Mouse (Mus musculus): ENCODE results near the gene Ppcs. TPM values are rescaled to one million over a fixed set of nuclear protein-coding genes. Genes with fewer than 3 reads are reported as not detected.

The Ppcs gene
- 24.0 and 27.5 TPM in 2 replicates for polyA plus RNA-seq (2016; fragmentation: Nextera tagmentation; extraction: Ambion mirVana)

GRCm38 (mm10) chr4:119422294-119422964, at the start of gene Ppcs, which contains the start of gene Zmynd12:
TSS of gene Ppcs (minus strand) at chr4:119422420.
TSS of gene Zmynd12 (plus strand) at chr4:119422814.
- Histone ChIP-seq H3K9me3 (replicated peaks) (no peaks in the 10 kb centered on the region), H3K27me3 (ENCODE audit: low read depth, poor library complexity, severe bottlenecking) (peaks cover 25% of the 10 kb centered on the region), H3K36me3 (peaks cover 11% of the 10 kb centered on the region; the same call in 1 of the 2 replicates), H3K4me1 (peaks cover 20% of the 10 kb centered on the region), H3K4me3 (peak within 1 kb of the TSS; percentile 81), H3K27ac (replicated peaks) (peak within 1 kb of the TSS; percentile 87)
- DNase-seq (ENCODE audit: low spot score), result peak; percentile 94
- whole genome bisulfite sequencing, result under 1% methylated on average over 52 of the region's 52 CpGs

DNA sequence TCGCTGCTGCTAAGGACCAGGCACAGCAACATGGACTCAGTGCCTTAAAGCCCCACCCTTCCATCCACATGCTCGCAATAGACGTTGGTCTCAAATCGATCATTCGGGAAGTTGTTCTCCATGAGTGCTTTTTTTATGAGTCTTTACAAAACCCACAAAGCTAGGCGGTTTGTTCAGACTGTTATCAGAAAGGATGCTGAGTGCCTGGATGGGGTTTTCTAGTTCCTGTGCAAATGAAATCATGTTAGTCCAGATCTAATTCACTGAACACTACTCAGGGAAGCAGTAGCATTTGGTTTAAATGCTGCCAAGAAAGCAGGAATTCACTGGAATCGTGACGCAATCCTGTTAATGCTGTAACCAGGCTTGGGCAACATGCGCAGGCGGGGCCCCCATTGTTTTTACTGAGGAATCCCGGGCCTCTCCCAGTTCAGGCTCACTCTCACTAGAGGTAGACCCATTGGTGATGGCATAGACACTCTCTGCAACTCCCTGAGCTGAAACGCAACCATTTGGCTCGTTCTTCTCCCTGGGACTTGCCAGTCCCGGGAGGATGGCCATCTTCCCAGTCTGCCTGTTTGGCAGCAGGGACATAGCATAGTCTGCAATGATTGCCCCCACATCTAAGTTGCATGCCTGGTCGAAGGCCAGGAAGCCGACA, 45.6 kb upstream of the Ppcs start:
- Histone ChIP-seq H3K27me3 (ENCODE audit: low read depth, poor library complexity, severe bottlenecking) (no peaks in the 10 kb centered on the region), H3K9me3 (replicated peaks) (no peaks in the 10 kb centered on the region), H3K36me3 (no peaks in the 10 kb centered on the region), H3K27ac (replicated peaks) (no peak overlapping the region), H3K4me3 (no peak overlapping the region), H3K4me1 (no peaks in the 10 kb centered on the region)
- no peak for DNase-seq (ENCODE audit: low spot score)
- WGBS, result 93% methylated on average over 16 of the region's 16 CpGs

DNA sequence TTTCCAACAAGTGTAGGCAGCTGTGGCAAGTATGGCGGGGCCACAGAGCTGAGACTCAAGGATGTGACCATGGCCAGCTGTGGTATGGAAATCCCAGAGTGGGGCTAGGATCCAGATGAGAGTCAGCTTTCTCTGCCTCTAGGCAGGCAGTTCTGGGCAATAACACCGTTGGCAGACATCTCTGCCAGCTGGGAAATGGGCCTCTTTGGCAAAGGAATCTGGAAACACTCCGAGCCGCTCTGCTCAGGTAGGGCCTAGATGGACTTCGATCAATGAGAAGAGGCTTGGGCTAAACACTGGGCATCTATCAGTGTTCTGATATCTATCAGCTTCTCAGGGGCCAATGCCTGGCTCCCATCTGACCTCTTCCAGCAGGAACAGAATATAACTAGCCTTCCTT, 43.6 kb upstream of the Ppcs start:
- WGBS, result 87% methylated on average over 5 of the region's 5 CpGs
- no peak overlapping the region for H3K27ac ChIP-seq (replicated peaks)
- no peaks in the 10 kb centered on the region for H3K36me3 ChIP-seq
- no peak for DNase-seq (ENCODE audit: low spot score)
- no peaks in the 10 kb centered on the region for H3K9me3 ChIP-seq (replicated peaks)
- no peaks in the 10 kb centered on the region for H3K27me3 ChIP-seq (ENCODE audit: low read depth, poor library complexity, severe bottlenecking)
- H3K4me3 ChIP-seq, result no peak overlapping the region
- H3K4me1 ChIP-seq, result 0 out of 2 replicates have a peak, but pooled peaks cover 5% of the 10 kb centered on the region

DNA sequence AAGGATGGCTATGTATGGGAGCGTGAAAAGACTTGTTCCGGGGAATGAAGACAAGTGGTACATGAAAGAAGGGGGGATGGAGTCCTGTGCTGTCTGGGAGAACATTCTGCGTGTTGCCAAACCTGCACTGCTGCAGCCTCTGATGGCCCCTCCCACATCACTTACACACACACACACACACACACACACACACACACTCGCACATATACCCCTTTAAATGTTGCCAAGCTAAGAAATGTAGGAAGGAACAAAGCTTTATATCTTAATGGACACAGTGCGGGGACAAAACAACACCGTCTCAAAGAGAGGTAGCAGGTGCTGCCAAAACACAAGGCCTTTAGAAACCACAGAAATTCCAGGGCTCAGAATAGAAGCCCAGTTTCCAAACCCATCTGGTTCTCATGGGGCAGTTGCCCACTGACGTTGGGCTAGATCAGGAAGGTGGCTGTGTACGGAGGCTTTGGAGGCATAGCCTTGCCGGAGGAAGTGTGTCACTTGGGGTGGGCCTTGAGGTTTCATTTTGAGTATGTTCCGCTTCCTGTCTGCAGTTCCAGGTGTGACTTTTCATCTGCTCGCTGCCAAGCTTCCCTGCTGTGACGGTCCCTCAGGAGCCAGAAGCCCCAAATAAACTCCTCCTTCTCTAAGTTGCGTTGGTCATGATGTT, 41.7 kb upstream of the Ppcs start:
- H3K4me3 ChIP-seq, result no peak overlapping the region
- H3K27ac ChIP-seq (replicated peaks), result no peak overlapping the region
- no peaks in the 10 kb centered on the region for H3K9me3 ChIP-seq (replicated peaks)
- peaks cover 8% of the 10 kb centered on the region; the same call in 1 of the 2 replicates for H3K4me1 ChIP-seq
- DNase-seq (ENCODE audit: low spot score), result no peak
- 87% methylated on average over 13 of the region's 13 CpGs for WGBS
- no peaks in the 10 kb centered on the region for H3K27me3 ChIP-seq (ENCODE audit: low read depth, poor library complexity, severe bottlenecking)
- no peaks in the 10 kb centered on the region for H3K36me3 ChIP-seq

DNA sequence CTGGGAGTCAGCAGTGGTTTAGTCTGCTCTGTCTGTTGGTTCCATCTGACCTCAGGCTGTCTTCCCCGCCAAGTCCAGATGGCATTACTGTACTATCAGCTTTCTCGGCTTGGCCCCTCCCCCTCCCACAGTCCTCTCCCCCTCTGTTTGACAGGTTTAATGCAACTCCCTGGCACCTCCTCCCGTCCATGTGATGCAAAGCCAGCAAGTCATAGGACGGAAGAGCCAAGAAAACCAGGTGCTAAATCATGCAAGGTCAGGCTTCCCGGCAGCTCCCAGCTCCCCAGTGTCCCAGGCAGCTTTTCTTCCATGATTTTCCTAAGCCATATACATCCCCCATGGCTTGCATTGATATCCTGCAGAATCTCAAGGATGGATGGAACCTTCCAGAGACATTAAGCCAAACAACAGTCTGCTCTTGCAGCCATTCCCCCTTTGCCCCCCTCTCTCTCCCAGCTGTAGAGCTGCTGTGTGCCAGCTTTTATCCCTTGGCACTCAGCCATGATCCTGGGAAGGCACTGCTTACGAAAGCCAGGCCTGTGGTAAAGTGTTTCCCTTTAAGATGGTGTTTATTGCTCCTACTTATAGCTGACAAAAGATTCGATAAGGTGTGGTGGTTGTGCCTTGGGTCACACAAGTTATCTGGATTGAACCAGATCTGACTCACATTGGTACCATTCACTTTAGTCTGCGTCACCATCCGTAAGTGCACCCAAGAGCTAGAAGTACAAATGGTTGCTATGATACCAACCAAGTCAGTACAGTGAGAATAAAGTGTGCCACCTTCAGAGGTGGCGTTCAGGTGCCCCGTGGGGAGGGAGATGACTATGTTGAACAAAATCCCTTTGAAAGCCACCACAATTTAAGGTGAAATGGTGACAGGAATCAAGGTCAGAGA, 40.9 kb upstream of the Ppcs start:
- Histone ChIP-seq H3K36me3 (no peaks in the 10 kb centered on the region), H3K4me1 (peaks cover 8% of the 10 kb centered on the region; the same call in 1 of the 2 replicates), H3K9me3 (replicated peaks) (no peaks in the 10 kb centered on the region), H3K4me3 (no peak overlapping the region), H3K27me3 (ENCODE audit: low read depth, poor library complexity, severe bottlenecking) (no peaks in the 10 kb centered on the region), H3K27ac (replicated peaks) (no peak overlapping the region)
- no peak for DNase-seq (ENCODE audit: low spot score)
- 73% methylated on average over 11 of the region's 11 CpGs for WGBS

DNA sequence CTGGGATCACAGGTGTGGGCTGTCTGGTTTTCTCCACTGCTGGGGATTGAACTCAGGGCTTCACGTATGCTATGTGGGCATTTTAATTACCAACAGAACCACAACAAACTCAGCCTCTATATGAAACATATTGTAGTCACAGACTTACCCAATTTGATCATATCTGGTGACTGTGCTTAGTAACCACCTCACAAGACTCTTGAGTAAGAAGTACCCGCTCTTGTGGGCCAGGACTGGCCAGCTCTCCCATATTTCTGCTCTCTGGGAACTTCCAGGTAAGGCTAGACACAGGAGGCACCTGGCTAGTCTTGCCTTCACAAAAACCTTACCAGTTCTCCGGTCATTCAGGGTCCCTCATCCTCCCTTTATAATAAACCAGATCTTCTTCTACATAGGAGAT, 40.2 kb upstream of the Ppcs start:
- no peak for DNase-seq (ENCODE audit: low spot score)
- no peak overlapping the region for H3K4me3 ChIP-seq
- H3K9me3 ChIP-seq (replicated peaks), result no peaks in the 10 kb centered on the region
- 84% methylated on average over 3 of the region's 3 CpGs for WGBS
- H3K27me3 ChIP-seq (ENCODE audit: low read depth, poor library complexity, severe bottlenecking), result no peaks in the 10 kb centered on the region
- no peaks in the 10 kb centered on the region for H3K36me3 ChIP-seq
- H3K27ac ChIP-seq (replicated peaks), result no peak overlapping the region
- peaks cover 8% of the 10 kb centered on the region; the same call in 1 of the 2 replicates for H3K4me1 ChIP-seq

DNA sequence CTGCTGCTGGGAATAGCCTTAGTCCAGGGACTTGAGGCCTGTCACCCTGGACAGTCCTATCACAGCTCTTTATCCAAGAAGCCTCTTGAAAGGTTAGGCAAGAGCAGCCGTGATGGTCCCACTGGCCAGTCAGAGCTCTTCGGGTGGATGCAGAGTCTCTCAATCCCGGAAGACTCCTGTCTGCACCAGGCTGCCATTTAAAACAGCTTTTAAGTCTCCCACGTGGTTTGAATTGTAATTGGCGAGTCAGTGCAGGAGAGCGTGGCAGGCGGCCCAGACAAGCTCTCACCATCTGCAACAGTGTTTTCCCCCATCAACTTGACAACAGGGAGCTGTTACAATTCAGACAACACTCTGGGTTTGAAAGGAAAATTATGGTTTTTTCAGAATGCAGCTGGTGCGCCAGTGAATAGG, 38.5 kb upstream of the Ppcs start:
- peaks cover 8% of the 10 kb centered on the region; the same call in 1 of the 2 replicates for H3K4me1 ChIP-seq
- 65% methylated on average over 8 of the region's 8 CpGs for WGBS
- H3K27ac ChIP-seq (replicated peaks), result no peak overlapping the region
- no peaks in the 10 kb centered on the region for H3K36me3 ChIP-seq
- DNase-seq (ENCODE audit: low spot score), result no peak
- H3K27me3 ChIP-seq (ENCODE audit: low read depth, poor library complexity, severe bottlenecking), result no peaks in the 10 kb centered on the region
- H3K4me3 ChIP-seq, result no peak overlapping the region
- H3K9me3 ChIP-seq (replicated peaks), result no peaks in the 10 kb centered on the region

DNA sequence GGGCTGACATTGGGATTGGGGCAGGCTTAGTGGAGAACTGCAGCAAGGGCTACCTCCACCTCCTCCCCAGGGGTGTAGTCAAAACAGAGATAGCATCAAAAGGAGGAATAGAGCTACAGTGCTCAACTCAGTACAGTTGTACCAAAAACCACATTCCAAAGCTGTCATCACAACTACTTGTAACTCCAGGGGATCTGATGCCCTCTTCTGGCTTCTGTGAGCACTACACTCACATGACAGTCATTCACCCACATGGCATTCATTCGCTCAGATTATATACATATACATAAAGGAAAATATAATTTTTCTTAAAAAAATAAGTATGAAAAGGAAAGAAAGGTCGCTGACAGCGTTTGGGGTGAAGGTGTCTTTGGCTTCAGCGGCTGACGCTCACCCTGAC, 38.1 kb upstream of the Ppcs start:
- no peak overlapping the region for H3K27ac ChIP-seq (replicated peaks)
- no peaks in the 10 kb centered on the region for H3K9me3 ChIP-seq (replicated peaks)
- peaks cover 8% of the 10 kb centered on the region; the same call in 1 of the 2 replicates for H3K4me1 ChIP-seq
- H3K27me3 ChIP-seq (ENCODE audit: low read depth, poor library complexity, severe bottlenecking), result no peaks in the 10 kb centered on the region
- 72% methylated on average over 5 of the region's 5 CpGs for WGBS
- no peaks in the 10 kb centered on the region for H3K36me3 ChIP-seq
- no peak overlapping the region for H3K4me3 ChIP-seq
- DNase-seq (ENCODE audit: low spot score), result no peak

DNA sequence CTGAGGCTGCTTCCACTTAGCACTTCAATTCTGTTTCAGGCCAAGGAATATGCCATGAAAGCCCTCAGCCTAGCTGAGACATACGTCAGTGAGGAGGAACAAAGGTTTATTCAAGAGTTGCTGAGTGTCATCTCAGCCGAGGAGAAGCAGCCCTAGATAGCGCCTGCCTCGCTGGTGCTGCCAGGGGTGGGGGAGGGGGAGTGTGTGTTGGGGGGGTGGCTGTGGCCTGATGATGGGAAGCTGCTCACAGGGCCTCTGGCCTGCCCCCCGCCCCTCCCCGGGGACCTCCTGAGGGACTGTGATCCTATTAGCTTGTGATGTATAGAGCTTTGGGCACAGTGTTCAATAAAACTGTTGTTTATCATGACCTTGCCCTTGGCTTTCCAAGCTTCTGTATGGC, 31.3 kb upstream of the Ppcs start:
- peak; percentile 25 for DNase-seq (ENCODE audit: low spot score)
- no peaks in the 10 kb centered on the region for H3K9me3 ChIP-seq (replicated peaks)
- H3K4me3 ChIP-seq, result no peak overlapping the region
- 19% methylated on average over 6 of the region's 6 CpGs for WGBS
- H3K27me3 ChIP-seq (ENCODE audit: low read depth, poor library complexity, severe bottlenecking), result no peaks in the 10 kb centered on the region
- peak overlapping the region; percentile 64; the same call in 1 of the 2 replicates for H3K27ac ChIP-seq (replicated peaks)
- H3K36me3 ChIP-seq, result no peaks in the 10 kb centered on the region
- peaks cover 10% of the 10 kb centered on the region for H3K4me1 ChIP-seq

DNA sequence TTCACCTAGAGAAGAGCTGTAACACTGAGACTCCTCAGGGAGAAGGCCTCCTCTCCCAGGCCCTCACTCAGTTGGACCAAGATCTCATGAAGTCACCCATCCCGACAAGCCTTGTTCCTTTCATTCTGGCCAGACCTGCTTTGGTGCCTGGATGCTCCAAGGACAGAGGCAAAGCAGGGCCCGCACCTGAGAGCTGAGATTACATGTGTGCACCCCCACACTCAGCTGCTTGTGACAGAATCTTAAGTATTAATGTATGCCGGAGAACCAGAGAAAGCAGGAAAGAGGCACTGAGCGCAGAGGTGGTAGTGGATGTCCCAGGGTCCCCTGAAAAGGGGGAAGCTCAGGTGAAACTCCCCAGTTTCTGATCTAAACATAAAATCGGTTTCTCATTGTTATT, 30.9 kb upstream of the Ppcs start:
- H3K4me1 ChIP-seq, result peaks cover 10% of the 10 kb centered on the region
- no peak overlapping the region for H3K4me3 ChIP-seq
- H3K36me3 ChIP-seq, result no peaks in the 10 kb centered on the region
- DNase-seq (ENCODE audit: low spot score), result no peak
- H3K27ac ChIP-seq (replicated peaks), result peak overlapping the region; percentile 64; the same call in 1 of the 2 replicates
- no peaks in the 10 kb centered on the region for H3K9me3 ChIP-seq (replicated peaks)
- 70% methylated on average over 5 of the region's 5 CpGs for WGBS
- no peaks in the 10 kb centered on the region for H3K27me3 ChIP-seq (ENCODE audit: low read depth, poor library complexity, severe bottlenecking)

DNA sequence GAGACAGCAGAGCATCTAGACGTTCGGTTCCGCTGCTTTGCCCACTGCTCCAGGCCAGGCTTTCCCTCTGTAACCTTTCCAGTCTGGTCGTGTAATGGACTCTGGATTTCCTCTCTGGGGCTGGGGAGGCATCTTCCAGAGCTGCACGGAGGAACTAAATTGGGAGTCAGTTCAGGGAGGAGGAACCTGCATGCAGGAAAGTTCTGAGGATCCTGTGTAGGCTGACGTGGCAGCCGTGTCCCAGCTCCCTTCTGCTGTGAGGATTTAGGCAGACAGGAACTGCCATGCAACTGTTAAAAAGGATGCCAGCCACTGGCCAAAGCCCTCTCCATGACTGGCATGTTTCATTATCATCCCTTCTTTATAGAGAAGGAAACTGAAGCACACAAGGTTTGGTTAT, 28.2 kb upstream of the Ppcs start:
- WGBS, result 75% methylated on average over 7 of the region's 7 CpGs
- Histone ChIP-seq H3K27ac (replicated peaks) (no peak overlapping the region), H3K4me3 (no peak overlapping the region), H3K36me3 (no peaks in the 10 kb centered on the region), H3K27me3 (ENCODE audit: low read depth, poor library complexity, severe bottlenecking) (no peaks in the 10 kb centered on the region), H3K9me3 (replicated peaks) (no peaks in the 10 kb centered on the region), H3K4me1 (peaks cover 10% of the 10 kb centered on the region)
- no peak for DNase-seq (ENCODE audit: low spot score)

DNA sequence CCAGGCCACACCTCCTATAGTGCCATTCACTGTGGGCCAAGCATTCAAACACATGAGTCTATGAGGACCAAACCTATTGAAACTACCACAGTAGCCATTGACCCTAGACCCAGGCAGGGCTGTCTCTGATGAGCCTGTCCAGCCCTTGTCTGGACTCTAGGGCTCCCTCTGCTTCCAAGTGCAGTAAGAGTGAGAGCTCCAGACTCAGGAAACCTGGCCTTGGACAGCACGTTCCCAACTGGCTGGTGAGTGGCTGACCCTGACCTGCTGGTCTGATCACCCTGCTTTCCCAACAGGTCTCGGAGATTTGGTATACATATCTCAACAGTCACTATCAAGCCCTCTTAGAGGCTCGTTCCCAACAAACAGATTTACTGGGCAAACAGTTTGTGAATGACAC, 25.6 kb upstream of the Ppcs start:
- no peak for DNase-seq (ENCODE audit: low spot score)
- no peak overlapping the region for H3K27ac ChIP-seq (replicated peaks)
- no peaks in the 10 kb centered on the region for H3K27me3 ChIP-seq (ENCODE audit: low read depth, poor library complexity, severe bottlenecking)
- H3K36me3 ChIP-seq, result no peaks in the 10 kb centered on the region
- no peaks in the 10 kb centered on the region for H3K9me3 ChIP-seq (replicated peaks)
- H3K4me3 ChIP-seq, result no peak overlapping the region
- peaks cover under 1% of the 10 kb centered on the region; the same call in 1 of the 2 replicates for H3K4me1 ChIP-seq
- WGBS, result 83% methylated on average over 3 of the region's 3 CpGs

All from midbrain, embryonic 10.5 days (tissue).